Mouse (Mus musculus) midbrain, postnatal 0 days (tissue): ENCODE measurements around the gene Apopt1. TPM values are rescaled to one million over a fixed set of nuclear protein-coding genes. Genes with fewer than 3 reads are reported as not detected.
A peak's percentile ranks its signal among the peaks of the same experiment; 100 is the strongest.
"Not testable (repeated sequence)": the region's sequence is repeated elsewhere in the genome, so short reads cannot be mapped to it uniquely, and the experiment has no call there.

Experiments used
- ATAC-seq: fragments of 200-750 bp; cut with Nextera tagmentation; 2 replicates; pipeline ENCODE4 v1.8.0; 2017; ENCODE audit warnings: moderate number of reproducible peaks, mild to moderate bottlenecking, moderate TSS enrichment, moderate library complexity; ENCODE audit not compliant: low FRiP score
- DNase-seq: peaks from one replicate; pipeline ENCODE4 v3.0.0-alpha.2; 2015; ENCODE audit warnings: low spot score
- H3K27ac ChIP-seq: fragments of 300-500 bp; sonication (generic); 2 replicates; pipeline ENCODE4 v1.5.1; 2014; ENCODE audit warnings: low read depth, mild to moderate bottlenecking, low read length, mixed read lengths
- H3K27me3 ChIP-seq: fragments of 300-500 bp; sonication (generic); 2 replicates; pipeline ENCODE4 v1.6.1; 2014; ENCODE audit warnings: low read length, control low read depth, mixed read lengths; ENCODE audit not compliant: insufficient read depth
- H3K36me3 ChIP-seq: fragments of 300-500 bp; sonication (generic); 2 replicates; pipeline ENCODE4 v1.6.1; 2014; ENCODE audit warnings: low read length, control low read depth, mixed read lengths; ENCODE audit not compliant: insufficient read depth
- H3K4me1 ChIP-seq: fragments of 300-500 bp; sonication (generic); 2 replicates; pipeline ENCODE4 v1.6.1; 2014; ENCODE audit warnings: mild to moderate bottlenecking, control low read depth, antibody characterized with exemption, low read length, mixed read lengths; ENCODE audit not compliant: insufficient read depth
- H3K4me2 ChIP-seq: fragments of 300-500 bp; sonication (generic); 2 replicates; pipeline ENCODE4 v1.6.1; 2014; ENCODE audit warnings: low read depth, mild to moderate bottlenecking, low read length, mixed read lengths; ENCODE audit not compliant: poor library complexity, severe bottlenecking
- H3K4me3 ChIP-seq: fragments of 300-500 bp; sonication (generic); 2 replicates; pipeline ENCODE4 v1.5.1; 2014; ENCODE audit warnings: low read depth, mild to moderate bottlenecking, low read length, moderate library complexity
- H3K9ac ChIP-seq: fragments of 300-500 bp; sonication (generic); replicated peaks from 2 replicates; pipeline ENCODE4 v1.6.1; 2014; ENCODE audit warnings: mild to moderate bottlenecking, low read length, moderate library complexity, mixed read lengths; ENCODE audit not compliant: poor library complexity, severe bottlenecking
- H3K9me3 ChIP-seq: fragments of 300-500 bp; sonication (generic); 2 replicates; pipeline ENCODE4 v1.6.1; 2016; ENCODE audit warnings: low read length, control low read depth
- CTCF ChIP-seq: IDR thresholded peaks from 2 replicates; pipeline ENCODE4 v1.5.1; 2016; ENCODE audit warnings: antibody characterized with exemption, mild to moderate bottlenecking
- WGBS: fragments of 180-500 bp; shearing (Covaris S2); extraction: QIAGEN DNeasy Blood & Tissue Kit; methylation state at CpG from one replicate; pipeline ENCODE4 v1.1.7; 2014; 5-methylcytosine and 5-hydroxymethylcytosine counted together
- polyA plus RNA-seq: library from polyadenylated mRNA; unstranded; fragments of >200 nt; fragmentation: Nextera tagmentation; extraction: Ambion mirVana; gene quantifications from 2 replicates; pipeline ENCODE4 v1.2.1, GENCODE M21; 2015
- total RNA-seq: library from RNA; depleted of rRNA; stranded (reverse); fragments of >200 nt; gene quantifications from 2 replicates; pipeline ENCODE4 v1.2.3, GENCODE M21; 2014

Gene Apopt1
- total and polyA plus RNA-seq, 2 experiments from 2014 or later: 17.9 to 63.1 TPM

- H3K9me3 ChIP-seq: no peaks in the 10 kb centered on the region
- 62% methylated on average over 4 of the region's 4 CpGs for WGBS
- no peak overlapping the region for H3K4me2 ChIP-seq
- DNase-seq (peak; percentile 19), ATAC-seq (no peak)
- H3K27me3 ChIP-seq: no peaks in the 10 kb centered on the region
- no peak overlapping the region; the same call in 1 of the 2 replicates for H3K27ac ChIP-seq
- H3K9ac ChIP-seq: no peak overlapping the region
- no peaks in the 10 kb centered on the region for H3K4me1 ChIP-seq
- no peak for TF ChIP-seq CTCF
- H3K4me3 ChIP-seq: no peak overlapping the region
- peaks cover 14% of the 10 kb centered on the region for H3K36me3 ChIP-seq
Observed at GRCm38 (mm10) chr12:111726122-111726463, 13.0 kb downstream of the Apopt1 start.

GRCm38 (mm10) chr12:111727956-111728355, 14.9 kb downstream of the Apopt1 start:
- Histone ChIP-seq H3K36me3 (peaks cover 14% of the 10 kb centered on the region), H3K9ac (no peak overlapping the region), H3K27me3 (no peaks in the 10 kb centered on the region), H3K27ac (no peak overlapping the region), H3K4me3 (no peak overlapping the region), H3K4me1 (no peaks in the 10 kb centered on the region), H3K9me3 (no peaks in the 10 kb centered on the region), H3K4me2 (no peak overlapping the region)
- no peak for DNase-seq
- no peak for TF ChIP-seq CTCF
- 93% methylated on average over 1 of the region's 1 CpGs for WGBS
- ATAC-seq: no peak

DNA sequence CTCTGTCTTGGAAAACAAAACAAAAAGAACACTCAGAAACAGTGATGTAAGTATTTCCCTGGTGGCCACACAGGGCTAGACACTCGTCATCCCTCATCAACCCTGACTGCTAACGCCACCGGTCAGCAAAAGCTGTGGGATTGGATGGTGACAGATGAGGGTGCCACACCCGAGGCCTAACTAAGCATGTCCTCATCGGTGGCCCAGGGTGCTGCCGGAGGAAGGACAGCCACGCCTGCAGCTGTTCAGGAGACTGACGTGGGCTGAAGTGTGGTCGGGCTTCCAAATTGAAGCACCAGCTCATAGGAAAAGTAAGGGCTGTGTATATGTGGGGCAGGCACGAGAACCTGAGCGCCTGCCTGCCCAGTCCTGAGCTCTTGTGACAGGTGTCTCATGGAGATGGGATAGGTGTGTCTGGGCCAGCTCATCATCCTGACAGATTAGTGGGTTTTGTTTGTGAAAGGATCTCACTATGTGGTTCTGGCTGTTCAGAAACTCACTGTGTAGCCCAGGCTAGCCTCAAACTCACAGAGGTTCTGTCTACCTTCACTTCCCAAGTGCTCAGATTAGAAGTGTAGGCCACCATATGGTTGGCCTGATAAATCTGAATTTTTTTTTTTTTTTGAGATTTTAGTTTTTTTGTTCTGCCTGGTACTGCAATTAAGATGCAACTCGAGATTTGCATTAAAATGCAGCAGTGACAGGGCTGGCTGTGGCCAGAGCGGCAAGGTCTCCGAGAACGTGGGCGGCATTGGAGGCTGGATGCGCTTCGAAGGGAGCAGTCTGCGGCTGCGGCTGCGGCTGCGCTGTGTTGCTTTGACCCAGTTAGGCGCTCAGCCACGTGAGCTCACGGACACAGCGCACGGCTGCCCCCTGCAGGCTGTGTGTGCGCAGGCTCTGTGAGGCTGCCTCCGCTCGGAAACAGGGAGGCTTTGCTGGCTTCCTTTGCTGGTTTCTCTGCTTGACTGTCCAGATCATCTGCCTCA, 19.1 kb downstream of the Apopt1 start:
- Histone ChIP-seq H3K4me2 (peak overlapping the region; percentile 22), H3K27ac (peak overlapping the region; percentile 27), H3K36me3 (no peaks in the 10 kb centered on the region), H3K9me3 (no peaks in the 10 kb centered on the region), H3K4me1 (no peaks in the 10 kb centered on the region), H3K27me3 (no peaks in the 10 kb centered on the region), H3K9ac (peak overlapping the region; percentile 13), H3K4me3 (peak overlapping the region; percentile 5; the same call in 1 of the 2 replicates)
- ATAC-seq: peak; percentile 88
- 34% methylated on average over 30 of the region's 30 CpGs for WGBS
- peak; percentile 97 for TF ChIP-seq CTCF
- peak; percentile 95 for DNase-seq

DNA sequence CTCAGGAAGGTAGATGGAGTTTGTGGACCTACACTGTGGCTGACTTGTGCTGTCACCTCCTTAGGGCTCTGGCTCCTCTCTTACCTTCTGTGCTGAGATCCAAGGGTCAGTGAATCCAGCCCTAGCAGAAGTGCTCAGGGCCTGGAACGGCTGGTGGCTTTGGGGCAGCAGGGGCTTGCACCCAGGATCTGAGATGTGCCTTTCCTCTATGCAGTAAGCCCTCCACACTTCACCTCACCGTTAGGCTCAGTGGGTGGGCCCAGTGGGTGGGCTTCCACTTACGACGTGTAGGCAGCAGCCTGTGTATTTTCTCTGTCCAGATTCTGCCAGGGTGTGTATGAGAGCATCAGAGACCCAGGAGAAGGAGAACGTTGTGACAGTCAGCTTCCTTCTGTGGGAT, 19.9 kb downstream of the Apopt1 start:
- Histone ChIP-seq H3K27me3 (no peaks in the 10 kb centered on the region), H3K36me3 (no peaks in the 10 kb centered on the region), H3K4me2 (peak overlapping the region; percentile 22), H3K4me3 (no peak overlapping the region), H3K27ac (no peak overlapping the region; the same call in 1 of the 2 replicates), H3K9me3 (no peaks in the 10 kb centered on the region), H3K4me1 (no peaks in the 10 kb centered on the region), H3K9ac (no peak overlapping the region; the same call in 1 of the 2 replicates)
- peak; percentile 3; the same call in 1 of the 2 replicates for ATAC-seq
- 48% methylated on average over 5 of the region's 5 CpGs for WGBS
- no peak for DNase-seq
- no peak for TF ChIP-seq CTCF

DNA sequence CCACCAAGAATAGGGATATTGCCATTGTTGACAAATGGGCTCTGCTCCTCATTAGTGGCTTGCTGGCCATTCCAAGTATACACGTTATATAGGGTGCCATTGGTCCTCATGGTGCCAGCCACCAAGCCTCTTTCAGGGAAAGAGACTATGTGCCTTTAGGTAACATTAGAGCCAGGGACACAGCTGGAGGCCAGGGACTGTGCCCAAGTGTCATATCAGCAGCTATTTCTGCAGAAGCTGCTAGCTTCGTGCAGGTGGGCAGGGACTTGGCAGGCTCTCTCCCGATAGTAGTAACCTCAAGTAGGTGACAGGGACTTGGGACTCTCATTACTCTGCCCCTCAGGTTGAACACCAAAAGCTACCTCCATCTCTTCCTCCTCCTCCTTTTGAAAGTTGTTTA, 21.9 kb downstream of the Apopt1 start:
- H3K9ac ChIP-seq: no peak overlapping the region
- no peaks in the 10 kb centered on the region for H3K4me1 ChIP-seq
- H3K9me3 ChIP-seq: no peaks in the 10 kb centered on the region
- DNase-seq: no peak
- no peaks in the 10 kb centered on the region for H3K36me3 ChIP-seq
- H3K27ac ChIP-seq: no peak overlapping the region
- TF ChIP-seq CTCF: no peak
- no peak overlapping the region for H3K4me3 ChIP-seq
- WGBS: 93% methylated on average over 3 of the region's 3 CpGs
- no peak overlapping the region for H3K4me2 ChIP-seq
- ATAC-seq: no peak
- no peaks in the 10 kb centered on the region for H3K27me3 ChIP-seq

- not testable (repeated sequence) for H3K27ac ChIP-seq, H3K9me3 ChIP-seq, DNase-seq, H3K36me3 ChIP-seq, H3K4me2 ChIP-seq, ATAC-seq, H3K27me3 ChIP-seq, H3K4me1 ChIP-seq, H3K9ac ChIP-seq, H3K4me3 ChIP-seq
- 91% methylated on average over 8 of the region's 8 CpGs for WGBS
Observed at GRCm38 (mm10) chr12:111736676-111737075, 23.6 kb downstream of the Apopt1 start.
